Mouse (Mus musculus) testis, adult 2 months (tissue): Measurements from ENCODE around the gene Paqr3.

Experiments used
- CTCF ChIP-seq: fragments of 200-500 bp; IDR thresholded peaks from 2 replicates; pipeline ENCODE4 v1.5.1; 2012; ENCODE audit warnings: low read depth, mild to moderate bottlenecking, inconsistent platforms, low read length, moderate library complexity; ENCODE audit not compliant: control insufficient read depth, insufficient read depth, insufficient replicate concordance
- POLR2A ChIP-seq: fragments of 200-500 bp; IDR thresholded peaks from 2 replicates; pipeline ENCODE4 v1.6.1; 2012; ENCODE audit warnings: low read depth, mild to moderate bottlenecking, inconsistent platforms, low read length, moderate library complexity; ENCODE audit not compliant: control insufficient read depth

GRCm38 (mm10) chr5:97095335-97095734 is 16.1 kb downstream of the Paqr3 start:
- TF ChIP-seq CTCF = no peak
- TF ChIP-seq POLR2A = no peak
